Mouse (Mus musculus) Patski (cell line): Measurements from ENCODE around the gene Gm9958. TPM values are rescaled to one million over a fixed set of nuclear protein-coding genes. Genes with fewer than 3 reads are reported as not detected.

ENCODE experiments used
- ATAC-seq: fragments of 100-300 bp; one replicate; pipeline ENCODE4 v1.8.0; 2021
- CTCF ChIA-PET: fragments of 350-600 bp; sonication (Branson Sonifier 250); formaldehyde crosslinking; loops from one replicate; lab custom pipeline; 2022; ENCODE audit warnings: inconsistent platforms; lab: Charles Lee
- POLR2A ChIA-PET: fragments of 350-600 bp; sonication (Branson Sonifier 250); formaldehyde crosslinking; loops from one replicate; lab custom pipeline; 2022; ENCODE audit warnings: antibody characterized with exemption, inconsistent platforms; lab: Charles Lee
- DNase-seq: peaks from one replicate; pipeline ENCODE4 v3.0.0-alpha.2; 2011; ENCODE audit warnings: low read depth, low spot score
- H3K27me3 ChIP-seq: fragments of 371-371 bp; one replicate; pipeline ENCODE4 v1.5.1; 2021
- CTCF ChIP-seq: fragments of 100-300 bp; IDR thresholded peaks from one replicate; pipeline ENCODE4 v1.5.1; 2021
- in situ Hi-C: fragments of 300-500 bp; cut with MboI; formaldehyde crosslinking; loops from 3 replicates; pipeline ENCODE4 v1.11.1; 2018; ENCODE audit warnings: low pct_unique_long_range_greater_than_20kb, mixed read lengths
- polyA plus RNA-seq: library from polyadenylated mRNA; unstranded; gene quantifications from one replicate; pipeline ENCODE4 v1.2.3, GENCODE M21; 2021

Gene Gm9958
- polyA plus RNA-seq, 1 experiment from 2014 or later, result 1.8 TPM

GRCm38 (mm10) chr5:90394322-90394721 is 27.3 kb downstream of the Gm9958 start:
- CTCF ChIA-PET, result interaction anchor here (1.0 to 1.5 kb wide), 3 partner anchors 12 to 195 kb away, joined by 3 to 4 read pairs (median 4); no protein-coding TSS in a partner anchor
- H3K27me3 ChIP-seq, result peaks cover 29% of the 10 kb centered on the region
- POLR2A ChIA-PET, result interaction anchor here (0.7 kb wide), 2 partner anchors 42 to 160 kb away, joined by 3 read pairs; no protein-coding TSS in a partner anchor
- ATAC-seq (no peak), DNase-seq (no peak)
- TF ChIP-seq CTCF, result no peak
- in situ Hi-C loops, result no loop called here

GRCm38 (mm10) chr5:90396817-90397216 is 29.8 kb downstream of the Gm9958 start:
- no peak for TF ChIP-seq CTCF
- DNase-seq (no peak), ATAC-seq (no peak)
- CTCF ChIA-PET, result no interaction called here
- in situ Hi-C loops, result no loop called here
- POLR2A ChIA-PET, result no interaction called here
- peaks cover 27% of the 10 kb centered on the region for H3K27me3 ChIP-seq

GRCm38 (mm10) chr5:90405210-90405609 is 38.2 kb downstream of the Gm9958 start:
- ChIA-PET POLR2A (no interaction called here), CTCF (interaction anchor here (0.6 to 2.0 kb wide), 4 partner anchors 29 to 254 kb away, joined by 3 to 6 read pairs (median 4); no protein-coding TSS in a partner anchor)
- no peak for ATAC-seq
- H3K27me3 ChIP-seq, result peaks cover 21% of the 10 kb centered on the region
- peak; percentile 67 for TF ChIP-seq CTCF
- DNase-seq, result peak; percentile 2
- in situ Hi-C loops, result no loop called here

- DNase-seq (no peak), ATAC-seq (no peak)
- in situ Hi-C loops, result loop anchor here (5.0 to 10.0 kb wide), 2 partner anchors 180 to 238 kb away; no protein-coding TSS in a partner anchor
- H3K27me3 ChIP-seq, result peaks cover 34% of the 10 kb centered on the region
- ChIA-PET CTCF (interaction anchor here (0.7 kb wide), 1 partner anchor 35 kb away, joined by 3 read pairs; no protein-coding TSS in a partner anchor), POLR2A (interaction anchor here (0.6 kb wide), 1 partner anchor 469 kb away, joined by 5 read pairs; no protein-coding TSS in a partner anchor)
- no peak for TF ChIP-seq CTCF
Measured at GRCm38 (mm10) chr5:90414142-90414924, 47.3 kb downstream of the Gm9958 start.

- peaks cover 40% of the 10 kb centered on the region for H3K27me3 ChIP-seq
- DNase-seq, result no peak
- TF ChIP-seq CTCF, result no peak
- no peak for ATAC-seq
- ChIA-PET POLR2A (interaction anchor here (0.6 kb wide), 1 partner anchor 469 kb away, joined by 5 read pairs; no protein-coding TSS in a partner anchor), CTCF (no interaction called here)
- in situ Hi-C loops, result loop anchor here (5.0 to 10.0 kb wide), 2 partner anchors 180 to 237 kb away; no protein-coding TSS in a partner anchor
Measured at GRCm38 (mm10) chr5:90414925-90415295, 47.9 kb downstream of the Gm9958 start.

Other genes with a start within 250 kb of the Gm9958 start
- gene Cox18, start 143.2 kb upstream of the Gm9958 start, polyA plus RNA-seq, result 31.4 TPM
- 79.5 TPM for gene Ankrd17, start 627 bp upstream of the Gm9958 start, polyA plus RNA-seq
- not detected for gene Alb, start 93.7 kb downstream of the Gm9958 start, polyA plus RNA-seq
- not detected for gene Afp, start 123.5 kb downstream of the Gm9958 start, polyA plus RNA-seq
- 0.14 TPM for gene Afm, start 151.7 kb downstream of the Gm9958 start, polyA plus RNA-seq
- gene 5830473C10Rik, start 193.9 kb downstream of the Gm9958 start, polyA plus RNA-seq, result 0.06 TPM